Mouse (Mus musculus) heart, postnatal 0 days (tissue): ENCODE measurements at regions not wholly inside any gene's neighbourhood (a gene's known extent, or its start where the extent isn't known, plus 50 kb on each side); places are given as distances from the start of the nearest gene placed in this dataset.

Experiments
- ATAC-seq: fragments of 200-750 bp; cut with Nextera tagmentation; 2 replicates; pipeline ENCODE4 v1.8.0; 2017; ENCODE audit warnings: low read depth, moderate number of reproducible peaks, moderate library complexity; ENCODE audit not compliant: insufficient read depth
- DNase-seq: peaks from one replicate; pipeline ENCODE4 v3.0.0-alpha.2; 2016; ENCODE audit warnings: low spot score
- H3K27ac ChIP-seq: fragments of 300-500 bp; sonication (generic); 2 replicates; pipeline ENCODE4 v1.5.1; 2014; ENCODE audit warnings: low read depth, mild to moderate bottlenecking
- H3K27me3 ChIP-seq: fragments of 300-500 bp; sonication (generic); 2 replicates; pipeline ENCODE4 v1.6.1; 2014; ENCODE audit warnings: low read length, mixed read lengths; ENCODE audit not compliant: control insufficient read depth, insufficient read depth
- H3K36me3 ChIP-seq: fragments of 300-500 bp; sonication (generic); replicated peaks from 2 replicates; pipeline ENCODE4 v1.6.1; 2014; ENCODE audit warnings: low read length, mixed read lengths; ENCODE audit not compliant: control insufficient read depth, insufficient read depth
- H3K4me1 ChIP-seq: fragments of 300-500 bp; sonication (generic); 2 replicates; pipeline ENCODE4 v1.6.1; 2014; ENCODE audit warnings: antibody characterized with exemption; ENCODE audit not compliant: control insufficient read depth, insufficient read depth
- H3K4me2 ChIP-seq: fragments of 300-500 bp; sonication (generic); 2 replicates; pipeline ENCODE4 v1.6.1; 2014; ENCODE audit warnings: low read depth, mild to moderate bottlenecking, low read length, moderate library complexity
- H3K4me3 ChIP-seq: fragments of 300-500 bp; sonication (generic); 2 replicates; pipeline ENCODE4 v1.5.1; 2014; ENCODE audit warnings: low read depth, low read length
- H3K9ac ChIP-seq: fragments of 300-500 bp; sonication (generic); replicated peaks from 2 replicates; pipeline ENCODE4 v1.6.1; 2014; ENCODE audit warnings: low read depth, low read length, mixed read lengths
- H3K9me3 ChIP-seq: fragments of 300-500 bp; sonication (generic); replicated peaks from 2 replicates; pipeline ENCODE4 v1.6.1; 2016; ENCODE audit warnings: low read length; ENCODE audit not compliant: control insufficient read depth
- CTCF ChIP-seq: IDR thresholded peaks from 2 replicates; pipeline ENCODE4 v1.5.1; 2016; ENCODE audit warnings: antibody characterized with exemption, control low read depth, low read depth
- EP300 ChIP-seq: IDR thresholded peaks from 2 replicates; pipeline ENCODE4 v1.6.1; 2016; ENCODE audit warnings: antibody characterized with exemption, low read depth
- WGBS: fragments of 180-500 bp; shearing (Covaris S2); extraction: QIAGEN DNeasy Blood & Tissue Kit; methylation state at CpG from one replicate; pipeline ENCODE4 v1.1.7; 2014; 5-methylcytosine and 5-hydroxymethylcytosine counted together

DNA sequence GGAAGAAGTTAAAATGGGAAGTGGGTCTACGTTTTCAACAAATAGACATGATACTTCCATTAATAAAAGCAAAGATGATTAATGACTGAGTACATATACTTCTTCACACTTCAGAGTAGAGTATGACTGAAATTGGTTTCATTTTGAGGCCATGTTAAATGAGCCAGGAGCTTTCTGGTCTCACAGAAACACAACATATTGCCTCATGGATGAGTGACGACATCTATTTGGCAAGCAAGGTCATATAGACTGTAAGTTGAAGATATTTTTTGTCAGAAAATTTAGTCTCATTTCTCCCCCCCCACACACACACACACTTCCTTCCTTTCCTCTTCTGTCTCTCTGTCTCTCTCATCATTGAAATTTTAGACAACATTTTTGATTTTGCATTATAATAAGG is 354.0 kb downstream of the Atp6ap1l start:
- Histone ChIP-seq H3K4me2 (no peak overlapping the region), H3K27me3 (no peaks in the 10 kb centered on the region), H3K4me1 (no peaks in the 10 kb centered on the region), H3K27ac (no peak overlapping the region), H3K36me3 (no peaks in the 10 kb centered on the region), H3K4me3 (no peak overlapping the region), H3K9ac (no peak overlapping the region), H3K9me3 (no peaks in the 10 kb centered on the region)
- DNase-seq = no peak
- TF ChIP-seq CTCF (no peak), EP300 (no peak)
- 68% methylated on average over 2 of the region's 2 CpGs for WGBS
- ATAC-seq = no peak

DNA sequence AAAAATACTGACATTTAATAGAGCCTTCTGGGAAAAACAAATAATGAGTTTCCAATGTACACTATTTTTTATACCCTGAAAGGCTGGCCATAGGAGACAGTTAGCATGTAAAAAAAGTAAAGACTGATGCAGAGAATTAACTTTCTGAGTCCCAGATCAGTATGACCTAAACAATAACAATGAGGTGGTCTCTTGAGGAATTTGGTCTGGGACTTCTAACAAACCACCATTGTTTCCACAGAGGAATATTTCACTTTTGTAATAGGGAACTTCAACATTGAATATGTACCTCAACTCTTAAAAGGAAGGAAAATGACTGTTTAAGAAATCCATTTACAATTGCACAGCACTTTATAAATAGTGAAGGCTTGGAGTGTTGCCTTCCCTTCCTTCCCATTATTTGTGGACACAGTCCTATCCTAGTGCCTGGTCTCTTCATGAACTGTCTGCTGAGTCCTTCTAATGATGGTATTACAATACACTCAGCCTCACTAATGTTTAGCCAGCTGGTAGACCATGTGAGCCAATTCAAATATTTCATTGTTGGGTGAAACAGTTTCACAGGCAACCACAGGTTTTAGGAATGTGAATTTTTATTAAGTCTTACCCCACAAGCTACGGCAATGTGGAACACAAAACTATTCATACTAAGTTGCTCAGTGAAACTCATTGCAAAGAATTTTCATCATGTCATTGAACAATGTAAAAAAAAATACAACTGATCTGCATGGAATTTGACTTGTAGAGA is 358.7 kb downstream of the Atp6ap1l start:
- Histone ChIP-seq H3K27ac (no peak overlapping the region), H3K9me3 (no peaks in the 10 kb centered on the region), H3K36me3 (no peaks in the 10 kb centered on the region), H3K4me3 (no peak overlapping the region), H3K4me2 (no peak overlapping the region), H3K27me3 (no peaks in the 10 kb centered on the region), H3K4me1 (no peaks in the 10 kb centered on the region), H3K9ac (no peak overlapping the region)
- DNase-seq (no peak), ATAC-seq (no peak)
- TF ChIP-seq CTCF = no peak
- WGBS = 80% methylated on average over 1 of the region's 1 CpGs

DNA sequence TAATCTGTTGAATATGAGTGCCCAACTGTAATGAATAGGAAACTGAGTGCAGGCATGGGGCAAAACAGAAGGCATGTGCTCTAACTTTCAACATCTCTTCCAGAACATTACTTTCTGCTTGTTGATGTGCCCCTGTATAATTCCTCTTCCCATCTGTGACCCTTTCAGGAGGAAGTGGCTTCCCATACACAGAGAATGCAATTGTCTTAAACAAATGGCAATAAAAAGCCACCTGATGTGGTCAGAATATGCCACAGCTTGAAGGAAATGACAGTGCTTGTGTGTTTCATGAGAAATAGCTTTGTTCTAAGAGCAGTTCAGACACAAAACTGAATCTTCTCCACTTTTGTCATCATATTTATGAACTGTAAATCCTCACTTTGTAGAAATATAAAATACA is 359.3 kb downstream of the Atp6ap1l start:
- ATAC-seq (no peak), DNase-seq (no peak)
- H3K4me3 ChIP-seq = no peak overlapping the region
- no peak overlapping the region for H3K27ac ChIP-seq
- H3K4me2 ChIP-seq = no peak overlapping the region
- H3K27me3 ChIP-seq = no peaks in the 10 kb centered on the region
- H3K4me1 ChIP-seq = no peaks in the 10 kb centered on the region
- TF ChIP-seq CTCF (no peak), EP300 (no peak)
- H3K36me3 ChIP-seq = no peaks in the 10 kb centered on the region
- H3K9ac ChIP-seq = no peak overlapping the region
- H3K9me3 ChIP-seq = no peaks in the 10 kb centered on the region

DNA sequence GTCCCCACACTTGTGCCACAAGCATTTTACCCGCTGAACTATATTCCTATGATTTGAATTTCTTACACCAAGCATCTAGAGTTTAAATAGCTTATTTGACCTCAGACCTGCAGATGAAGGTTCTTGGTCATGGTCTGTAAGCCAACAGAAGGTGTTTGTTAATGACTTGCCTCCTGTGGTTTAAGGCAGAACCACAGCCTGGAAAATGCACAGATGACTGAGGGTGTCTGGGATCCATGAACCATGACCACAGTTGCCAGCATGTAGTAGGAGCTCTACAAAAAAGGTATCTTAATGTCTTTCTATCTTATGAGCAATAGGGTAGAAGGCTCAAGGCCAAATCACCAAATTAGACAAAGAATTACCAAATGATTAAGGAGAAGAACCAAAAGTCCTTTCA is 367.6 kb downstream of the Atp6ap1l start:
- Histone ChIP-seq H3K27ac (no peak overlapping the region), H3K9me3 (0 out of 2 replicates have a peak, but pooled peaks cover 2% of the 10 kb centered on the region), H3K9ac (no peak overlapping the region), H3K36me3 (no peaks in the 10 kb centered on the region), H3K4me2 (no peak overlapping the region), H3K4me3 (no peak overlapping the region), H3K27me3 (no peaks in the 10 kb centered on the region), H3K4me1 (no peaks in the 10 kb centered on the region)
- ATAC-seq (no peak), DNase-seq (no peak)
- TF ChIP-seq EP300 (no peak), CTCF (no peak)
- 95% methylated on average over 1 of the region's 1 CpGs for WGBS

DNA sequence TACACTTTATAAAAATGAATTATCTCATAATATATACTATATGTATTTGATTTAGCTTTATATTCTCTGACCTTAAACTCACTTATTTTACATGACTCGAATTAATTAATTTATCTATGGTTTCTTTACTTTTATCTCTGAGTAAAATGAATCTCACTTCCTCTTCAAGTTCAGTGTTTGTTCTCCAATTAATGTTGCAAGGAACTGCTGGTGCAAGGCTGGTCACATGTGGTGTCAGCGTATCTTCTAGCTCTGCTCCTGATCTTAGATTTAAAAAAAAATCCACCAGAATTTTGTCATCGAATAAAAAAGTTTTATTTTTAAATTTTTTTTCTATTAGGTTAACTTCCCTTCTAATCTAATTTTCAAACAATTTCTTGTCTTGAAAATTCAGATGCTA is 378.2 kb downstream of the Atp6ap1l start:
- H3K36me3 ChIP-seq = no peaks in the 10 kb centered on the region
- DNase-seq (no peak), ATAC-seq (no peak)
- no peak overlapping the region for H3K4me3 ChIP-seq
- no peak overlapping the region for H3K27ac ChIP-seq
- no peak overlapping the region for H3K9ac ChIP-seq
- WGBS = 82% methylated on average over 3 of the region's 3 CpGs
- no peak for TF ChIP-seq CTCF
- no peak for TF ChIP-seq EP300
- no peaks in the 10 kb centered on the region for H3K9me3 ChIP-seq
- H3K27me3 ChIP-seq = no peaks in the 10 kb centered on the region
- H3K4me2 ChIP-seq = no peak overlapping the region
- H3K4me1 ChIP-seq = 0 out of 2 replicates have a peak, but pooled peaks cover under 1% of the 10 kb centered on the region

DNA sequence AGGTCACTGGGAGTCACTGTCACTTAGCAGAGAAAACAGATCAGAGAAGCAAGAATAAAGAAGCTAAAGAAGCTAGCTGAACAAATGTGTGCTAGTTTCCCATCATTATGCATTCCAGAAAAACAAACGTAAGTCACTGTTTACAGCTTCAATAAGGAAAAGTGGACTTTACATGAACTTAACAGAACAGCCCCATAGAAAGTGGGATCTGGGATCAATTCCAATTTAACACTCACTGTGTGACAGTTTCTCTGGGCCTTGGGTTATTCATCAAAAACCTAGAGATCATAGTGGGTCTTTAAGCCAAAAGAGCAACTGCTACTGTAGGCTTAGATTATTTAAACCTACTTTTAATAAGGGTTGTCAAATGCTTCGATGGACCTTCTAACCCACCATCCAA is 379.4 kb downstream of the Atp6ap1l start:
- Histone ChIP-seq H3K4me3 (no peak overlapping the region), H3K9ac (no peak overlapping the region), H3K27ac (no peak overlapping the region), H3K4me1 (0 out of 2 replicates have a peak, but pooled peaks cover 13% of the 10 kb centered on the region), H3K9me3 (no peaks in the 10 kb centered on the region), H3K4me2 (no peak overlapping the region), H3K27me3 (no peaks in the 10 kb centered on the region), H3K36me3 (no peaks in the 10 kb centered on the region)
- no peak for DNase-seq
- ATAC-seq = no peak
- 78% methylated on average over 2 of the region's 2 CpGs for WGBS
- TF ChIP-seq EP300 = no peak
- no peak for TF ChIP-seq CTCF
